Mouse (Mus musculus) G1E (cell line): Measurements from ENCODE around the gene Cdh15.

Experiments
- CTCF ChIP-seq: IDR thresholded peaks from 2 replicates; pipeline ENCODE4 v1.5.1; 2012; ENCODE audit warnings: low read depth, low read length, inconsistent platforms, mixed read lengths
- GATA1 ChIP-seq: IDR thresholded peaks from 2 replicates; pipeline ENCODE4 v1.6.1; 2012; ENCODE audit warnings: borderline replicate concordance, low read length, inconsistent platforms, mixed read lengths
- GATA2 ChIP-seq: IDR thresholded peaks from 2 replicates; pipeline ENCODE4 v1.6.1; 2012; ENCODE audit warnings: low read depth, low read length, inconsistent platforms, borderline replicate concordance
- POLR2AphosphoS5 ChIP-seq: IDR thresholded peaks from 2 replicates; pipeline ENCODE4 v1.6.1; 2012; ENCODE audit warnings: low read depth, low read length, inconsistent platforms; ENCODE audit not compliant: insufficient replicate concordance

DNA sequence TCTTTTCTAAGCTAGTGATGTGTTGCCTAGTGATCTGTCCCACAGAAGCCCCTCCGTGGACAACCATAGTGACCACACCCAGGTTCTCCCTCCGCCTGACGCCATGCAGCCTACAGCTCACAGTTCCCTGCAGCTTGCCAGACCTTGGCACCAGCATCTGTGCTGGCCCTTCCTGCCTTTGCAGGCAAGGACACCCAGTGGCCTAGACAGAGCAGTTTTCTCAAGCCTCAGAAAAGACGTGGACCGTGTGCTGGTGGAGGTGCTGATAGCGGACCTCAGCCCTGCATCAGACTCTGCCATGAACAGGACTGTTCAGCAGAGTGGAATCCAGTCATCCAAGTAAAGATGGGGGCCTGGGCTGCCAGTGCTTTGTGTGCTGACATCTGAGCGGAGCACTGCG is 37.4 kb upstream of the Cdh15 start:
- TF ChIP-seq CTCF (no peak), GATA1 (no peak), POLR2AphosphoS5 (no peak), GATA2 (no peak)
